Mouse (Mus musculus) stomach, postnatal 0 days (tissue): ENCODE measurements around the gene Zfhx3.

ENCODE experiments used
- CTCF ChIP-seq: IDR thresholded peaks from 2 replicates; pipeline ENCODE4 v1.5.1; 2016; ENCODE audit warnings: antibody characterized with exemption, low read depth, mild to moderate bottlenecking, moderate library complexity
- EP300 ChIP-seq: optimal IDR thresholded peaks from 2 replicates; pipeline ENCODE3; 2016; ENCODE audit warnings: antibody characterized with exemption

DNA sequence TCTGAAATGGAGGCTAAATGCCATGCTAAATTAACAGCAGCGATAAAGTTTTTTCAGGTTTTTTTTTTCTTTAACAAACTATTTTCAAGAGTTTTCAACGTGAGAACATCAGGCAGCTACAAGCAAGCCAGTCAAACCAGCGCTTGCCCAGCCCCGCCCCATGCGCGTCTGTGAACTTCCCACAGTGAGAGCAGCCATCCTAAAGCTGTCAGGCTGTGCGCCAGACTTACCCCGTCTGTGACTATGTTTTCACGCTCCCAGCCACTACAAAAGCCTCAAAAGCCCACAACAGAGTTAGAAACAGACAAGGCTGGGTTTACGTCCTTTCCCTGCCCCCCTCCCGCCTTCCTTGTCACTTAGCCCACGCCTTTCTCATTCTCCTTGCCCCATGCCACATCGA, 989.4 kb downstream of the Zfhx3 start:
- TF ChIP-seq CTCF (no peak), EP300 (no peak)
